Mouse (Mus musculus): ENCODE measurements at regions not wholly inside any gene's neighbourhood (a gene's known extent, or its start where the extent isn't known, plus 50 kb on each side); places are given as distances from the start of the nearest gene placed in this dataset.

DNA sequence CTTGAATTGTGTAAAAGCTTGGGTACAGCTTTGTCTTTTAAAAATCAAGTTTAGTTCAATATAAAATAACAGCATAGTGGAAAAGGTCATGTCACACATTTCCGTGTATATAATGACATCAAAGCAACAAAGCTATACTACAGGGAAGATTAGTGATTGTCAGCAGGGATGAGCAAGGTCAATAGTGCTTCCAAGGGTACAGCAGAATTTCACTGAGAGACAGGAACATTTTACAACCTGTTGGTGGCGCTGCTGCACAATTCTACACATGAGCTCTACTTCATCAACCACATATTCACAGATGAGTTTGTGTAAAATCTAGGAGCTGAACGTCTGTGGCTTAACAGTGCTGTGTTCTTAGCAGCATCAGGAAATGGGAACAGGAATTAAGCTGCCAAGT lies 74.3 kb upstream of the A2m start:
- DNase-seq (ENCODE audit: low spot score), result peak; percentile 5

DNA sequence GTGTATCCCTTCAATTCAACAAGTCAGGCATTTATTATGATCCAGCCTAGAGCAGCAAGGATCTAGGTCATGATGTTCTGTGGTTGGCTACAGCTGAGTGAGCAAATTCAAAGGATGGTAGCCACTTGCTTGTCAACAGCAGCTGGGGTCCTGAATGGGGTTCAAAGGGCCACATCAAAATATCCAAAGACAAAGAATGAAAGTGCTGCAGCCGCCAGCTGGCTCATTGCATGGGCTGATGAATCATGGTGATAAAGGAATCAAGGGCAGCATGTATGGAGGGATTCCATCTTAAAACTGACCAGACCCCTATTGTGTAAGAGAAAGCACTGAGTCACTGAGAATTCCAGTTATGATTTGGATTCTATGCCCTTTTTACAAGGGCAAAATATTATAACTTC lies 74.8 kb upstream of the A2m start:
- no peak for DNase-seq (ENCODE audit: low spot score)

DNA sequence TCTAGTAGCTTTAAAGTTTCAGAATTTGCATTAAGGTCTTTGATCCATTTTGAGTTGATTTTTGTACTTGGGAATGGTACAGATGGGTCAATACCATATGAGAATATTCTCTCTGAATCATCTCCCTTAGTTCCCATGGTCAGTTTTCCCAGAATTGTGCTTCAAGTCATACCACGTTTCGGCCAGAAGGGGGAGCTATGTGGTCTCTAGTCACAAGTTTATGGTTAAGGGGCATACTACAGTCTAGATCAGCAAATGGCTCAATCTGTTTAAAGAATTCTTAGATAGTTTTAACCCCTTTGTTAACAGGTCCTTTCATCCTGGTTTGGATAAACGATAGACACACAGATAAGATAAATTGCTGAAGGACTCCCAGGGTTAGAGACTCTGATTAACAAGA lies 78.7 kb upstream of the A2m start:
- DNase-seq (ENCODE audit: low spot score), result no peak

DNA sequence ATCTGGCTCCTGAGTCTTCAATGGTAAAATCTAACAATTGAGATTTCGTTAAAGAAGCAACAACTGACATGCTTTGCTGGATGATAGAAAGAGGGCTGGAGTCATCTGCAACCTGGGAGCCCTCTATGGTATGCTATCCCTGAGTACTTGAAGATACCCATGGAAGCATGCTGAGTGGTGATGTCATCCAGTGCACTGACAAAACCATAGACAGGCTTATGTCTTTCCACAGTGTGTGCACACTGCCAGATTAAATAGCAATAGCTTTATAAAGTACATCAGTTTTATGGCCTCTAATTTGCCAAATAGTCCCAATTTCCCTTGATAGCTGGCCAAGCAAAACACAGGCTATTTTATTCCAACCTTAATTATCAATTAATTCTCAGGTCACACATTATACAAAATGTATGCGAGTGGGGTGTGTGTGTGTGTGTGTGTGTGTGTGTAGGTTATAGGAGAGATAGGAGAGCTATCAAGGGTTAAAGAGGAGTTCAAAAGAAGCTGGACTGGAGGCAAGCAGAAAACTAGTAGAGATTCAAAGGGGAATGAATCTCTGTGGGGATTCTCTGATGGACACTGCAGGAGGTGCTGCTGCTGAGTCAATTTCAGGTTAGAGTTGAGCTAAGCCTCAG lies 80.1 kb upstream of the Iqsec3 start:
- DNase-seq (ENCODE audit: low spot score), result no peak

DNA sequence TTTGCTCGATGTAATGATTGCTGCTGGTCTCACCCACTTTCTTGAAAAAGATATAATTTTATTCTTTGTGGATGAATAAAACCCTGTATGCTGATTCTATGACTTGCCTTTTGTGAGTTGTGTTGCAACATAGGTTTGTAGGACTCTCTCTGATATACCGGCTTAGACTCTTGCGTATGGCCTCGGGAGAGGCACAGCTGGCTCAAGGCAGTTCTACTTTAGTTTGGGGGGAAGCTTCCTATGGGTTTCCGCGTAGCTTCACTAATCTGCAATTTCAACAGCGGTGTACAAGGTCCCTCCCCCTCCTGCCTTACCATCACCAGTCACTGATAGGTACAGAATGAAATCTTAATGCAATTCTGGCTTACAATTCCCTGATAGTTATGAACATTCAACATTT lies 60.0 kb upstream of the Iqsec3 start:
- DNase-seq (ENCODE audit: low spot score), result no peak

DNA sequence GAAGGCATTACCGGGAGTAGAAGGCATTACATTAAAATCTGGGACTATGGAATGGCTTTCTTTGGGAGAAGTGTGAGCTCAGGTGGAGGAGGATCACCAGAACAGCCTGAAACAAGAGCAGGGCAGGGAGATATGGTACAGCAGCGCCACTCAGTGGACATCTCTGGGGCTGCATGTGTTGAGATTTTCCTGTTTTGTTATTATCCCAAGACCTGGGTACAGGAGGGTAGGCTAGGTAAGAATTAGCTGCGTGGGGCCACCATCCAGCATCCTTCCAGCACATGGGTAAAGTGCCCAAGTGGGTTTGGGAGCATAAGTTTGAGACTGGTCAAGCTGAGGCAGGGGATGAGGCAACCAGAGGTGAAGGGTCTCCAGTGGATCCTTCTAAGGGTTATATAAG lies 59.4 kb upstream of the Iqsec3 start:
- DNase-seq (ENCODE audit: low spot score), result peak; percentile 46

DNA sequence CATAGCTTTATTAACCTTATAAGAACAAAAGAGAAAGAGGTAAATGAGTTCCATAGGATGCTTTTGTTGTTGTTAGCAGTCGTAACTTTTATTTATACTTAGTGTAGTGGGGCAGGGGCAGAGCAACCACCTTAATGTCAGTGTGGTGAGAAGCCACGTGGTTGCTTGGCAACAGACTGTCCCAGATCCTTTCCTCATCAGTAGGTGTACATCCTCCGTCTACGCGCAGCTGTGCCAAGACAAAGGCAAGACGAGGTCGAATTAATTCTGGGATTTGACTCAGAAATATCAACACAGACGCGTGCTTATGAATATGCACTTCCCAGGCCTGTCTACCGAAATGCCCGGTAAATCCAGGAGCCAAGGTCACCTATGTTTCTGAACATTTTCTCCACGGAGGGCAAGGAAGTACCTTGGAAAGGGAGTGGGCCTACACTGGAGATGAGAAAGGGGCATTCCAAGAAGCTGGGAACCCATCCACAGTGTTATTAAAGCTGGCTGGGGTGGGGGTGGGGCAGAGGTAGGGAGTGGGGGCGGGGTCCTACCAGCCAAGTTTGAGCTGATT lies 58.4 kb upstream of the Iqsec3 start:
- no peak for DNase-seq (ENCODE audit: low spot score)

DNA sequence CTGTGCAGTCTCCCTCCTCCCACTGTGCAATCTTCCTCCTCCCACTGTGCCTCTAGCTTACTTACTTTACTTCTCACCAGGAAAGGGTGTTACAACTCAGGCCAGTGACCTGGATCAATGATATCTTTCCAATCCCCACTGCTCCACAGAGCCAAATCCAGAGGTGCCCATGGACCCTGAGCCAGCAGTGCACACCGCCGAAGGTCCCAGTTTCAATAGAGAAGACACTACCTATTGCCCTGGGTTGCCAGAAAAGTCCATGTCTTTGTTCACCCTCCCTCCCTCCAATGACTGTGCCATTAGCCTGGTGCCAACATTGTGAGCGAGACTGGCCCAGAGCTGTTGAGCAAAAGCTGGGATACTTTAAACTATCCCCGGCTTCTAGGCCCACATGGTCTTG lies 53.8 kb upstream of the Iqsec3 start:
- no peak for DNase-seq (ENCODE audit: low spot score)

DNA sequence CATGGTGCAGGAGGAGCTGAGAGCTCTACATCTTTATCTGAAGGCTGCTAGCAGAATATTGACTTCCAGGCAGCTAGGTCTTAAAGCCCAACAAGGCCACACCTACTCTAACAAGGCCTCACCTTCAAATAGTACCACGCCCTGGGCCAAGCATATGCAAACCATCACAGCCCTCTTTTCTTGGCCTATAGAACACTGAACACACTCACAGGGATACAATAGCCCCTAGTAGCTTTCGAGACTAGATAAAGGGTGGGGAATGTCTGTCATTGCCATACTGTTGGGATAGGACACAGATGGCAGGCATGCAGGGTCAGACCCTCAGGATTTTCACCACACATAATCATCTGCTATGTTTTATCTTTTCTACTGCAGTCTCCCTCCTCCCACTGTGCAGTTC lies 52.6 kb upstream of the Iqsec3 start:
- DNase-seq (ENCODE audit: low spot score), result no peak

DNA sequence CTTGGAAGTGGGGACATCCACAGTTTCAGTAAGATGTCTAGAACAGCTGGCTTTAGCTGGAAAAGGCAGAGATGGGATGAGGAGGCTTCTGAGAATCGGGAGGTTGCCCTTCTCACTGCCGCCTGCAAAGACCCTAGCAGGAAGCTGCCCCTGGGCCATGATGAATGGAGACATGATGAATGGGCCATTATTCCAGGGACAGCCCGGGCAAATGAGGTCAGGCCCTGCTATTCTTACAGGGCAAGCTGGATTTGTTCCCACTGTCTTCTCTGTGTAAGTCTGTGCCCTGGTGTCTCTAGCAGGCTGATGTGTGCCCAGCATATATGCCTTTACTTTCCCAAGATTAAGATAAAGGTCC lies 51.1 kb upstream of the Iqsec3 start:
- DNase-seq (ENCODE audit: low spot score), result no peak

DNA sequence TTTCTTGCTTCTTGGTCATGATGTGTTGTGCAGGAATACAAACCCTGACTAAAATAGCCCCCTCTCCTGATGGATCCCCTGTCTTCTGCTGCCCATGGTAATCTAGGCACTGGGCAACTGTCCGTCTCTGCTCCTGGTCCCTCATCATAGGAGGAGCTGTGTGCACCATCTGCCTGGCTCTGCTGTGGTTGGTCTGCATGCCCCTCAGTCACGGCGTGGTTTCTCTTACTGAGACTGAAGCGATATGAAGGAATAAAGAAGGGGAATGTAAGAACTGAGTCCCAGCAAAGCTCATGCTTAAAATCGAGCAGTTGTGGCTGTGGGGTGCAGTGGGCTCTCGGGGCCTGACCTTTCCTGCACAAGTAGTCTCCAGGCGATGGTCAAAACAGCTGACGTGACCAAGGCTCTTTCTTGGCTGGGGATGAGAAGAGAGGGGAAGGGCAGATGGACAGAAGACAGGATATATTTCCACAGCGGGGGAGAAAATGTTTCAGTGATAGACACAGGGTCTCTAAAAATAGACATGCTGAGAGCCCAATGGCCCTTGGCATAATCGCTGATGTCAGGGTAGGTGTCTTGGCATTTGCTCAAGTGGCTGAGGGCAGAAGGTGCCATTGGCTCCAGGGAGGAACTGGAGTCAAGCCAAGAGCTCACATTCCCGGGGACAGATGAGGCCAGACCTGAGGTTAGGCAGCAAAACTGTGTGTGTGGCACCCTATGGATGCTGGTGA lies 50.6 kb upstream of the Iqsec3 start:
- DNase-seq (ENCODE audit: low spot score), result peak; percentile 57

Data from gastrocnemius, adult 18-20 months (tissue).